Mouse (Mus musculus) naive thymus-derived CD4-positive, alpha-beta T cell, adult 2 months (primary cell): ENCODE measurements around the gene Csmd2.

Source experiments
- DNase-seq: peaks from one replicate; pipeline ENCODE4 v3.0.0-alpha.2; 2011; ENCODE audit warnings: low read depth

Csmd2 gene

DNA sequence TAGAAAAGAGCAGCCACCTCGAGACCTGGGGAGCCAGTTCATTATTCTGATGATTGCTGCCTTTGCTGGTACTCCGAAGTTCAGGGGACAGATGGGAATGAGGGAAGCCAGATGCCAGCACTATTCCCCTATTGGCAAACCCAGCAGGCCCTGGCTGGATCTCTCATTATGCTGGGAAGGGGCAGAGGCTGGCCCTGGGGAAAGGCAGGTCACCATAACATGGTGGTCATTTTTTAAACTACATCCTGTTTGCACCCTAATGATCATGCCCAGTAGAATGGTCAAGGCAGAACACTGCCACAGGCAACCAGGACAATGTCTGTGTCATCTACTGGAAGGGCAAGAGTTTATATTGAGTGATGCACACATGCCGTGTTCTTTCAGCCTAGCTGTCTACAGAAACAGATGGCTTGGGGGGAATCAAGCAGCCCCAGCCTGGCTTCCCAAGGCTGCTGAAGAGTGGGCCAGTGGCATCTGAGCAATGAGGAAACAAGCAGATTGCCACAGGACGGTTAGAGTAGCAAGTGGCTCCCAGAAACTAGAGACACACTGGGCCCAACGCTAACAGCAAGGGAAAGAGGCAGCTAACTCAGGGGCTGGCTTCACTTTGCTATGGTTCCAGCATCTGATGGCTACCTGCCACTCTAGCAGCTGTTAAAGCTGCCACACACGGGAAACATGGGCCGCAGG, 424.4 kb downstream of the Csmd2 start:
- DNase-seq: no peak

GRCm38 (mm10) chr4:128414741-128415140, 427.1 kb downstream of the Csmd2 start:
- DNase-seq: no peak

GRCm38 (mm10) chr4:128419988-128420617, 432.4 kb downstream of the Csmd2 start:
- no peak for DNase-seq

GRCm38 (mm10) chr4:128422486-128422885, 434.8 kb downstream of the Csmd2 start:
- no peak for DNase-seq

GRCm38 (mm10) chr4:128425339-128425738, 437.7 kb downstream of the Csmd2 start:
- no peak for DNase-seq

GRCm38 (mm10) chr4:128427261-128428030, 439.8 kb downstream of the Csmd2 start:
- DNase-seq: no peak

DNA sequence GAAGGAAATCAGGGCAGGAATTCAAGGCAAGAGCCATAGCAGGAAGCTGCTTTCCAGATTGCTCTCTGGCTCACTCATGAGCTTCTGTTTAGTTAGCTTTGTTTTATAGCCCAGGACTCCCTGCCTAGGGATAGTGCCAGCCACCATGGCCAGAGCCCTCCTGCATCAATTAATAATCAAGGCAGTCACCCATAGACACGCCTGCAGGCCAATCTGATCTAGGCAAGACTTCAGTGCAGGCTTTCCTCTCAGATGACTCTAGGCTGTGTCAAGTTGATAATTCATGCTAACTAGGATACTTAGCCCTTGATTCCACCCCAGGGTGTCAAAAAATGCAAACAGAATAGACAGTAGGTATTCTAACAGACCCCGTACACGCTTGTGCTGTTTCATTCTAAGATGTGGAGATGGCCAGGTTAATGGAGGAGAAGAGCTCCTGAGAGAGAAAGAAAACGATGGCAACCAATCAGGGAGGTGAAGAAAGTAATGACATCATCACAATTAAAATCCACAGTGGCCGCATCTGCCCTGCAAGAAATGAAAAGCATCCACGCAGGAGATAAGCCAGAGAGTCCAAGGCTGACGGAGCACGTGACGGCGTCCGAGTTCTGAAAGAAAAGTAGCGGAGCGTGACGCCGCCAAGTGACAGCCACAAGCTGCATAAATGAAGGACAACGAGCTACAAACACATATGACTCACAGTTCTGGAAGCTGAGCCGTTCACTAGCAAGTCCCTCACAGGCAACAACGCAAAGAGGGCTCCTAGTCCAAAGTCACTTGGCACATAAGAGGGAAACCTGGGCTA, 440.8 kb downstream of the Csmd2 start:
- no peak for DNase-seq

DNA sequence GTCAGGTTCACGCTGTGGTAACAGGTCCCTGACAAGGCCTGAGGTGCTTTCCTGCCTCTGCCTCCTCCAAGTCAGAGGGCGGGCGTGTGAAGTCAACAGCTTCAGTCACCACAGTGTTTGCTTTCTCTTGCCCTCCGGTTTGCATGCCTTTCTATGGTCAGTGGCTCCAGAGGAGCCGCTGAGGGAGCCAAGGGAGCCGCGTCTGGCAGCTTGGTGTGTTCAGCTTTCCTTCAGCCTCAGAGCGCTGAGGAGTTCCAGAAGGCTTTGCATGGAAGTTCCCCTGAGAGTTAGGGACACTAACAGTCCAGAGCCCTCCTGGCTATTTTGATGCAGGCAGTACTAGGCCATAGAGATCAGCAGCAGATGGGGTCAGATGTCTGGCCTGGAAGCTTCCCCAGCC, 441.9 kb downstream of the Csmd2 start:
- DNase-seq: no peak

DNA sequence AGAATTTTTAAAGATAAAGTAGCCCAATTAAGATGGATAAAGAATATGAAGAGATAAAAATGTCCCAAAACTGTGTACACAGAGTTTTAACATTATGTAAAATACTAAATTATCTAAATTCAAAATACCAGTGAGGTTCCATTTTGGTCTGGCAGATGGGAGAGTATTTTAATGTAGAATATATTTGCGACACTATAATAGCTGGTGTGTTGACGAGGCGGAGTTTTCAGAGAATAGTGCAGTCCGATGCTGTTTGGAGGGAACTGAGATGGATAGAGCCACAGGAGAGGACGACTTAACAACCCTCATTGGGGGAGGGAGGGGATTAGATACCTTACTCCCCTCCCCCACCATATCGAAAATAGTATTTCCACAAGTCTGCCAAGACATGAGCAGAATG, 452.9 kb downstream of the Csmd2 start:
- DNase-seq: no peak

- no peak for DNase-seq
Measured at GRCm38 (mm10) chr4:128441228-128441627, 453.6 kb downstream of the Csmd2 start.

- DNase-seq: no peak
Measured at GRCm38 (mm10) chr4:128442791-128443190, 455.1 kb downstream of the Csmd2 start.

- no peak for DNase-seq
Measured at GRCm38 (mm10) chr4:128445514-128446260, 458.0 kb downstream of the Csmd2 start.

- DNase-seq: no peak
Measured at GRCm38 (mm10) chr4:128448831-128449431, 461.3 kb downstream of the Csmd2 start.

GRCm38 (mm10) chr4:128450137-128450536, 462.5 kb downstream of the Csmd2 start:
- no peak for DNase-seq

GRCm38 (mm10) chr4:128450974-128451373, 463.3 kb downstream of the Csmd2 start:
- no peak for DNase-seq

DNA sequence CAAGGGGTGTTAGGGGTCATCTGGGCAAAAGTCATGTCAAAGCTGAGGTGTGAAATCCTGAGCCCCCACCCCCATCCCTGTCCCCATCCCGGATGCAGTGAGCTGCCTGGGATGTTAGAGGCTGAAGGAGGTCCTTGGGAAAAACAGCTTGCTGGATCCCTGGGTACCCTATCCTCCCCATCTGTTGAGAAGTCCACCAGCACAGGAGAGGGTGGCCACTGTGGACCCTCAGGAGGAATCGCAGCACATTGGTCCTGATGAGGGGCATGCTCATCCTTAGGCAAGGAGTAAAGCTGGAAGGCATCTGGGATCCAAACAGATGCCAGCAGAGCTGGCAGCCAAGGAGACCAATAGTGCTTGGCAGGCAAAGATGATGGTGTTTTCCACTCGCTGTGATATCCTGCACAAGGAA, 463.7 kb downstream of the Csmd2 start:
- DNase-seq: no peak

GRCm38 (mm10) chr4:128466708-128467107, 479.1 kb downstream of the Csmd2 start:
- no peak for DNase-seq

- DNase-seq: no peak
Measured at GRCm38 (mm10) chr4:128468040-128468439, 480.4 kb downstream of the Csmd2 start.

DNA sequence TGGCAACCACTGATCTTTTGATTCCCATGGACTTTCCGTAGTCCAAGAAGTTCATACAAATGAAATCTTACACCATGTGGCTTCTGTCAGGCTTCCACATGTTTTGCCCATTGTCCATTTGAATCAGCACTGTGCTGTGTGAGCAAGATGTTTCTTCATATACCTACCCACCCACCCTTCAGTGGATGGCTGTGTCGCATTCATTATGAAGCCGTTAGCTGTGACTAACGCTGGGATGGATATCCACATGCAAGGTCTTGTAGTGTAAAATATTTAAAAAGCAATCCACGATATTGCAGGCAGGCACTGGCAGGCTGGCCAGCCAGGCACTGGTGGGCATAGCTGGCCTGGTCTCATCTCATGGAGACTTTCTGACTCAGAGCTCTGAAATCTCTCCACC, 488.6 kb downstream of the Csmd2 start:
- no peak for DNase-seq

DNA sequence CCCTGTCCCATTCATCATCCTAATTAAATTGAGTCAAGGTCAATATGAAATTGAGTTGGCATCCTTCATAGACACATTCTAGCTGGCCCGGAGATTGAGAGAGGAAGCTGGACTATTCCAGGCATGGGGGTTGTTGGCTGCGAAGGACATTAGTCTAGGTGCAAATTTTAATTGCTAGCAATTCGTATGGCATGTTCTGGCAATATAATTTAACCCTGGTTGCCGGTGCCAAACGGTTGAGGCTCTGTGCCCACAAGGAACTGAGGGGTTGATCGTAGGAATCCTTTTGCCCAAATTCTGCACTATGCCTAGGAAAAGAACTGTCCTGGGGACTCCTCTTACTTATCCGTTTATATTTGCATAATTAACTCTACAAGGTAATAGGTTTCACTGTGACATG, 496.2 kb downstream of the Csmd2 start:
- DNase-seq: no peak

DNA sequence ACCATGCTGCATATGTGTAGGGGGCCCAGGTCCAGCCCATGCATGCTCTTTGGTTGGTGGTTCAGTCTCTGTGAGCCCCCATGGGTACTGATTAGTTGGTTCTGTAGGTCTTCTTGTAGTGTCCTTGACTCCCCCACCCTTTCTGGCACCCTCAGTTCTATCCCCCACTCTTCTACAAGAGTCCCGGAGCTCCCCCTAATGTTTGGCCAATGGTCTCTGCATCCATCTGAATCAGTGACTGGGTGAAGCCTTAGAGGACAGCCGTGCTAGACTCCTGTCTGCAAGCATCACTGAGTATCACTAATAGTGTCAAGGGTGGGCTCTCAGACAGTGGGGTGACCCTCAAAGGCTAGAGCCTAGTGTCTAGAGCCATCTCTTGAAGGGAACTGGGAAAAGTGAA, 497.0 kb downstream of the Csmd2 start:
- DNase-seq: no peak
